Mouse (Mus musculus) heart, adult 9 months (tissue): ENCODE data around the gene Nlk.
A peak's percentile ranks its signal among the peaks of the same experiment; 100 is the strongest.

Source experiments
- DNase-seq, 2 experiments: peaks; one replicate each; pipeline ENCODE4 v3.0.0; 2022; ENCODE audit warnings: low spot score in 2 of 2

Nlk gene

GRCm38 (mm10) chr11:78696777-78697752, at the start of gene Nlk:
Gene Nlk, minus strand, starts transcription at chr11:78697373.
- peak; percentile 99 for DNase-seq

- no peak for DNase-seq
These were observed 49.1 kb upstream of the Nlk start for GRCm38 (mm10) chr11:78746264-78746663.

- DNase-seq: peak; percentile 6 to 19
These were observed 48.3 kb upstream of the Nlk start for GRCm38 (mm10) chr11:78745475-78745874.

GRCm38 (mm10) chr11:78742461-78742860, 45.3 kb upstream of the Nlk start:
- no peak for DNase-seq

GRCm38 (mm10) chr11:78741958-78742357, 44.8 kb upstream of the Nlk start:
- no peak for DNase-seq

- no peak for DNase-seq
These were observed 42.2 kb upstream of the Nlk start for GRCm38 (mm10) chr11:78739361-78739760.

- no peak for DNase-seq
These were observed 39.8 kb upstream of the Nlk start for GRCm38 (mm10) chr11:78736877-78737408.

- DNase-seq: no peak
These were observed 38.0 kb upstream of the Nlk start for GRCm38 (mm10) chr11:78735168-78735567.

- no peak for DNase-seq
These were observed 35.4 kb upstream of the Nlk start for GRCm38 (mm10) chr11:78732619-78733018.

- DNase-seq: no peak
These were observed 33.7 kb upstream of the Nlk start for GRCm38 (mm10) chr11:78730902-78731301.

GRCm38 (mm10) chr11:78728041-78728440, 30.9 kb upstream of the Nlk start:
- no peak for DNase-seq

GRCm38 (mm10) chr11:78726366-78726765, 29.2 kb upstream of the Nlk start:
- DNase-seq: no peak

- DNase-seq: no peak
These were observed 27.6 kb upstream of the Nlk start for GRCm38 (mm10) chr11:78724792-78725191.

GRCm38 (mm10) chr11:78721419-78721818, 24.2 kb upstream of the Nlk start:
- DNase-seq: no peak

- no peak for DNase-seq
These were observed 20.5 kb upstream of the Nlk start for GRCm38 (mm10) chr11:78717655-78718054.

- no peak for DNase-seq
These were observed 11.5 kb upstream of the Nlk start for GRCm38 (mm10) chr11:78708642-78709041.

GRCm38 (mm10) chr11:78706026-78706425, 8.9 kb upstream of the Nlk start:
- DNase-seq: no peak

- DNase-seq: no peak
These were observed 5.9 kb upstream of the Nlk start for GRCm38 (mm10) chr11:78703085-78703484.

- no peak for DNase-seq
These were observed 5.1 kb upstream of the Nlk start for GRCm38 (mm10) chr11:78702319-78702718.

GRCm38 (mm10) chr11:78697753-78698171, 589 bp upstream of the Nlk start:
- DNase-seq: peak; percentile 95 to 96

GRCm38 (mm10) chr11:78694249-78694648, 2.9 kb downstream of the Nlk start:
- DNase-seq: peak; percentile 24 to 32

- no peak for DNase-seq
These were observed 3.9 kb downstream of the Nlk start for GRCm38 (mm10) chr11:78693307-78693706.

- no peak for DNase-seq
These were observed 6.0 kb downstream of the Nlk start for GRCm38 (mm10) chr11:78691201-78691600.
